Mouse (Mus musculus): ENCODE measurements around the gene Dedd2.

- peak in 2 of 3 experiments; percentile 7 to 18; a peak in 2 of 6 replicates for TF ChIP-seq CTCF (IDR thresholded peaks at IDR 0.05 in 2 of 3, conservative IDR thresholded peaks at IDR 0.05 in 1 of 3; ENCODE audit: control insufficient read depth in 1 of 3, insufficient read depth in 1 of 3, low read depth in 2 of 3, low read length in 3 of 3, poor library complexity in 1 of 3, severe bottlenecking in 1 of 3)
- no peak for TF ChIP-seq HCFC1 (IDR thresholded peaks at IDR 0.05; ENCODE audit: low read depth, low read length)
- no peak for TF ChIP-seq EP300 (IDR thresholded peaks at IDR 0.05; ENCODE audit: low read depth in 1 of 2, low read length in 2 of 2)
- no peak for TF ChIP-seq ETS1 (IDR thresholded peaks at IDR 0.05; ENCODE audit: low read depth, low read length)
- no peak for TF ChIP-seq POLR2A (IDR thresholded peaks at IDR 0.05; ENCODE audit: control insufficient read depth in 1 of 2, insufficient read depth in 1 of 2, low read depth in 1 of 2, low read length in 2 of 2, poor library complexity in 1 of 2)
- TF ChIP-seq MXI1 (IDR thresholded peaks at IDR 0.05; ENCODE audit: low read depth, low read length): no peak
Observed at GRCm38 (mm10) chr7:25232101-25232648, 11.8 kb upstream of the Dedd2 start.
